Mouse (Mus musculus): Measurements from ENCODE around the gene Myo1e. TPM values are rescaled to one million over a fixed set of nuclear protein-coding genes. Genes with fewer than 3 reads are reported as not detected.
A peak's percentile ranks its signal among the peaks of the same experiment; 100 is the strongest.

The Myo1e gene
- polyA plus RNA-seq, 1 experiment from 2014 or later, result 24.6 TPM

DNA sequence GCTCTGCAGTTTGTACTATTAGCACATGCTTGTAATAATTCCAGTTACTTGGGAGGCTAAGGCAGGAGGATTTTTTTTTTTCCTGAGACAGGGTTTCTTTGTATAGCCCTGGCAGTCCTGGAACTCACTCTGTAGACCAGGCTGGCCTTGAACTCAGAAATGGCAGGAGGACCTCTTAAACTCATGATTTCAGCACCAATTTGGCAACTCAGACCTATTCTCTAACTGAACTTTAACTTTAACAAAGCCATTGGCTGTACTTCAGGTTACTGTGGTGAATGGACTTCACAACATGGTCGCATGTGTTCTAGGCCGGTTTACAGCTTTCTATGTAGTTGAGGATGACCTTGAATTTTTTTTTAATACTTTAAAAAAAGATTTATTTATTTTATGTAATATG lies 215.5 kb downstream of the Myo1e start:
- peaks cover 7% of the 10 kb centered on the region for H3K4me1 ChIP-seq (replicated peaks)
- no peak overlapping the region for H3K9ac ChIP-seq (replicated peaks)
- no peak overlapping the region for H3K4me2 ChIP-seq
- ATAC-seq (ENCODE audit: insufficient number of reproducible peaks, insufficient read depth, low FRiP score, low TSS enrichment, low read depth), result no peak
- H3K27me3 ChIP-seq, result no peaks in the 10 kb centered on the region
- peaks cover 48% of the 10 kb centered on the region for H3K36me3 ChIP-seq
- WGBS, result 100% methylated on average over 2 of the region's 2 CpGs
- no peak overlapping the region for H3K4me3 ChIP-seq (replicated peaks)
- no peak overlapping the region for H3K27ac ChIP-seq
- H3K9me3 ChIP-seq, result no peaks in the 10 kb centered on the region

DNA sequence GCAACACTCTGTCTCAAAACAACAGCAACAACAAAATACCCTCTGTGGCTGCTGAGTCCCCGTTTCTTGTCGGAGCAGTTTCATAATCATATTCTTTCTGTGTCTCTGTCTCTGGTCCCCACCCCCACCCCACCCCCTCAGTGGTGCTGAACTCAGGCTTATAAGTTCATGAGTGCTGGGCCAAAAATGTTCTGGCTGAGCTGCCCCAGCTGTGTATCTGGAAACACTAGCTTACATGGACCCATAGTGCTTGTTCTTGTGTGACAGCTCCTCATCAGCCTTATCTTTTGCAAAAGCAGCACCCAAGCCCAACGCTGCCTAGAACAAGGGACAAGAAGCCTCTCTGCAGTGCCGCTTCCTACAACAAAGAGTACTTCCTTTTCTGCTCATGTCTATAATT lies 232.8 kb downstream of the Myo1e start:
- H3K36me3 ChIP-seq, result peaks cover 88% of the 10 kb centered on the region
- 97% methylated on average over 4 of the region's 4 CpGs for WGBS

DNA sequence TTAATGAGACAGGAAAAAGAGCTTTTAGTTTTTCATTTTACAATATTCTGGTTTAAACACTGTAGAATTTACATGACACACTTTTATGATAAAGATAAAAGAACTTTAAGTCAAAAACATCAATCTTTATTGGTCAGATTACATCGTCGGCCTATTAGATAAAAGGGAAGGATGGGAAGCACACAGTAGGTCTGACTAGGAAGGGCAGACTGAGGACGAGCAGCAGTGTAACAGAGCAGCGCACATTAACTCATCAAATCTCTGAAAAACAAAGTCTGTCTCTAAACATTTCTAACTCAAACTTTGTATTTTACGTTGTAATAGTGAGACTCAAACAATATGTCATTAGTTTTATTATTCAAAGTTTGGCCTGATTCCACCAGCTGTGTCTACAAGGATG lies 241.9 kb downstream of the Myo1e start:
- Histone ChIP-seq H3K4me3 (replicated peaks) (no peak overlapping the region), H3K4me1 (replicated peaks) (no peaks in the 10 kb centered on the region), H3K9ac (replicated peaks) (no peak overlapping the region), H3K36me3 (peaks cover 75% of the 10 kb centered on the region), H3K4me2 (no peak overlapping the region), H3K9me3 (no peaks in the 10 kb centered on the region), H3K27ac (no peak overlapping the region), H3K27me3 (no peaks in the 10 kb centered on the region)
- WGBS, result 95% methylated on average over 5 of the region's 5 CpGs
- no peak for ATAC-seq (ENCODE audit: insufficient number of reproducible peaks, insufficient read depth, low FRiP score, low TSS enrichment, low read depth)

More for the DNA sequence above, 232.8 kb downstream of the Myo1e start:
- Histone ChIP-seq H3K4me1 (replicated peaks) (no peaks in the 10 kb centered on the region), H3K27ac (no peak overlapping the region), H3K27me3 (no peaks in the 10 kb centered on the region), H3K9ac (replicated peaks) (no peak overlapping the region), H3K9me3 (no peaks in the 10 kb centered on the region), H3K4me2 (no peak overlapping the region), H3K4me3 (replicated peaks) (no peak overlapping the region)
- no peak for ATAC-seq (ENCODE audit: insufficient number of reproducible peaks, insufficient read depth, low FRiP score, low TSS enrichment, low read depth)

Small RNAs within 50 kb of the gene (microRNA-seq; reads per million reads assigned to microRNA genes)
- 5.6 reads per million, percentile 17 among the genes with 10 or more reads in this experiment for gene Mir5626

Other genes with a start within 250 kb of the Myo1e start
- 103 and 112 TPM in 2 replicates for gene Bnip2, start 217.9 kb upstream of the Myo1e start, polyA plus RNA-seq (2016; fragmentation: Nextera tagmentation; extraction: Ambion mirVana)
- gene Gtf2a2, start 194.8 kb upstream of the Myo1e start, polyA plus RNA-seq (2016; fragmentation: Nextera tagmentation; extraction: Ambion mirVana), result 213 TPM in 2 replicates
- not detected in 2 replicates for gene Gcnt3, start 169.3 kb upstream of the Myo1e start, polyA plus RNA-seq (2016; fragmentation: Nextera tagmentation; extraction: Ambion mirVana)
- gene Fam81a, start 64.8 kb upstream of the Myo1e start, polyA plus RNA-seq (2016; fragmentation: Nextera tagmentation; extraction: Ambion mirVana), result 1.7 and 2.4 TPM in 2 replicates
- 215 and 223 TPM in 2 replicates for gene Ccnb2, start 214.2 kb downstream of the Myo1e start, polyA plus RNA-seq (2016; fragmentation: Nextera tagmentation; extraction: Ambion mirVana)

Data from limb, embryonic 12.5 days (tissue).